Mouse (Mus musculus): Measurements from ENCODE around the gene Sertad4. TPM values are rescaled to one million over a fixed set of nuclear protein-coding genes. Genes with fewer than 3 reads are reported as not detected.

Sertad4 gene
- polyA plus RNA-seq, 1 experiment = 0.50 TPM

GRCm38 (mm10) chr1:192860273-192860672, 4.7 kb upstream of the Sertad4 start:
- no peak overlapping the region for H3K27ac ChIP-seq (ENCODE audit: insufficient read depth, low read length)
- TF ChIP-seq CTCF (IDR thresholded peaks at IDR 0.05; ENCODE audit: extremely low read depth, insufficient read depth, insufficient read length, insufficient replicate concordance) (no peak), POLR2A (IDR thresholded peaks at IDR 0.05; ENCODE audit: low read depth, low read length) (no peak)
- DNase-seq (ENCODE audit: low read depth in 1 of 2, low spot score in 2 of 2) = no peak
- H3K36me3 ChIP-seq (ENCODE audit: control insufficient read depth, insufficient read depth, low read length) = no peaks in the 10 kb centered on the region
- 83% methylated on average over 6 of the region's 6 CpGs for WGBS
- no peaks in the 10 kb centered on the region; the same call in 1 of the 2 replicates for H3K4me1 ChIP-seq (ENCODE audit: control insufficient read depth, insufficient read depth, insufficient read length)
- H3K4me3 ChIP-seq (ENCODE audit: extremely low read depth, insufficient read depth, insufficient read length) = no peak overlapping the region
- peaks cover 4% of the 10 kb centered on the region; the same call in 1 of the 2 replicates for H3K27me3 ChIP-seq (ENCODE audit: control insufficient read depth, insufficient read depth, low read length)

- Histone ChIP-seq H3K36me3 (ENCODE audit: control insufficient read depth, insufficient read depth, low read length) (no peaks in the 10 kb centered on the region), H3K27me3 (ENCODE audit: control insufficient read depth, insufficient read depth, low read length) (peaks cover 13% of the 10 kb centered on the region), H3K4me3 (ENCODE audit: extremely low read depth, insufficient read depth, insufficient read length) (no peak overlapping the region), H3K27ac (ENCODE audit: insufficient read depth, low read length) (no peak overlapping the region), H3K4me1 (ENCODE audit: control insufficient read depth, insufficient read depth, insufficient read length) (peaks cover 9% of the 10 kb centered on the region)
- TF ChIP-seq POLR2A (IDR thresholded peaks at IDR 0.05; ENCODE audit: low read depth, low read length) (no peak), CTCF (IDR thresholded peaks at IDR 0.05; ENCODE audit: extremely low read depth, insufficient read depth, insufficient read length, insufficient replicate concordance) (no peak)
- no peak for DNase-seq (ENCODE audit: low read depth in 1 of 2, low spot score in 2 of 2)
- 90% methylated on average over 5 of the region's 5 CpGs for WGBS
Observed at GRCm38 (mm10) chr1:192857582-192857981, 2.0 kb upstream of the Sertad4 start.

- TF ChIP-seq CTCF (IDR thresholded peaks at IDR 0.05; ENCODE audit: extremely low read depth, insufficient read depth, insufficient read length, insufficient replicate concordance) = no peak
- TF ChIP-seq POLR2A (IDR thresholded peaks at IDR 0.05; ENCODE audit: low read depth, low read length) = no peak
- Histone ChIP-seq H3K4me3 (ENCODE audit: extremely low read depth, insufficient read depth, insufficient read length) (no peak overlapping the region), H3K36me3 (ENCODE audit: control insufficient read depth, insufficient read depth, low read length) (no peaks in the 10 kb centered on the region), H3K27me3 (ENCODE audit: control insufficient read depth, insufficient read depth, low read length) (peaks cover 13% of the 10 kb centered on the region), H3K27ac (ENCODE audit: insufficient read depth, low read length) (no peak overlapping the region), H3K4me1 (ENCODE audit: control insufficient read depth, insufficient read depth, insufficient read length) (peaks cover 9% of the 10 kb centered on the region)
- DNase-seq (ENCODE audit: low read depth in 1 of 2, low spot score in 2 of 2) = no peak
- WGBS = 79% methylated on average over 6 of the region's 6 CpGs
Observed at GRCm38 (mm10) chr1:192856931-192857330, 1.4 kb upstream of the Sertad4 start.

- Histone ChIP-seq H3K4me1 (ENCODE audit: control insufficient read depth, insufficient read depth, insufficient read length) (peaks cover 9% of the 10 kb centered on the region), H3K27me3 (ENCODE audit: control insufficient read depth, insufficient read depth, low read length) (peaks cover 13% of the 10 kb centered on the region), H3K27ac (ENCODE audit: insufficient read depth, low read length) (no peak overlapping the region), H3K36me3 (ENCODE audit: control insufficient read depth, insufficient read depth, low read length) (no peaks in the 10 kb centered on the region), H3K4me3 (ENCODE audit: extremely low read depth, insufficient read depth, insufficient read length) (no peak overlapping the region)
- DNase-seq (ENCODE audit: low read depth in 1 of 2, low spot score in 2 of 2) = peak; percentile 24 to 25
- WGBS = 30% methylated on average over 10 of the region's 10 CpGs
- no peak for TF ChIP-seq POLR2A (IDR thresholded peaks at IDR 0.05; ENCODE audit: low read depth, low read length)
- TF ChIP-seq CTCF (IDR thresholded peaks at IDR 0.05; ENCODE audit: extremely low read depth, insufficient read depth, insufficient read length, insufficient replicate concordance) = no peak
Observed at GRCm38 (mm10) chr1:192856411-192856810, 855 bp upstream of the Sertad4 start.

GRCm38 (mm10) chr1:192854819-192855271, 711 bp downstream of the Sertad4 start:
- H3K27ac ChIP-seq (ENCODE audit: insufficient read depth, low read length) = no peak overlapping the region
- H3K4me3 ChIP-seq (ENCODE audit: extremely low read depth, insufficient read depth, insufficient read length) = peak overlapping the region; percentile 53; the same call in 1 of the 2 replicates
- peaks cover 9% of the 10 kb centered on the region for H3K4me1 ChIP-seq (ENCODE audit: control insufficient read depth, insufficient read depth, insufficient read length)
- no peak for DNase-seq (ENCODE audit: low read depth in 1 of 2, low spot score in 2 of 2)
- peaks cover 13% of the 10 kb centered on the region for H3K27me3 ChIP-seq (ENCODE audit: control insufficient read depth, insufficient read depth, low read length)
- 1% methylated on average over 40 of the region's 45 CpGs for WGBS
- TF ChIP-seq POLR2A (IDR thresholded peaks at IDR 0.05; ENCODE audit: low read depth, low read length) = no peak
- no peak for TF ChIP-seq CTCF (IDR thresholded peaks at IDR 0.05; ENCODE audit: extremely low read depth, insufficient read depth, insufficient read length, insufficient replicate concordance)
- no peaks in the 10 kb centered on the region for H3K36me3 ChIP-seq (ENCODE audit: control insufficient read depth, insufficient read depth, low read length)

GRCm38 (mm10) chr1:192853988-192854818, 1.4 kb downstream of the Sertad4 start:
- peaks cover 9% of the 10 kb centered on the region for H3K4me1 ChIP-seq (ENCODE audit: control insufficient read depth, insufficient read depth, insufficient read length)
- H3K36me3 ChIP-seq (ENCODE audit: control insufficient read depth, insufficient read depth, low read length) = no peaks in the 10 kb centered on the region
- no peak for TF ChIP-seq POLR2A (IDR thresholded peaks at IDR 0.05; ENCODE audit: low read depth, low read length)
- TF ChIP-seq CTCF (IDR thresholded peaks at IDR 0.05; ENCODE audit: extremely low read depth, insufficient read depth, insufficient read length, insufficient replicate concordance) = no peak
- peak overlapping the region; percentile 53; the same call in 1 of the 2 replicates for H3K4me3 ChIP-seq (ENCODE audit: extremely low read depth, insufficient read depth, insufficient read length)
- WGBS = 9% methylated on average over 19 of the region's 19 CpGs
- DNase-seq (ENCODE audit: low read depth in 1 of 2, low spot score in 2 of 2) = no peak
- H3K27me3 ChIP-seq (ENCODE audit: control insufficient read depth, insufficient read depth, low read length) = peaks cover 13% of the 10 kb centered on the region
- H3K27ac ChIP-seq (ENCODE audit: insufficient read depth, low read length) = no peak overlapping the region

GRCm38 (mm10) chr1:192853429-192853828, 2.1 kb downstream of the Sertad4 start:
- Histone ChIP-seq H3K4me3 (ENCODE audit: extremely low read depth, insufficient read depth, insufficient read length) (no peak overlapping the region), H3K27ac (ENCODE audit: insufficient read depth, low read length) (no peak overlapping the region), H3K4me1 (ENCODE audit: control insufficient read depth, insufficient read depth, insufficient read length) (peaks cover 9% of the 10 kb centered on the region), H3K36me3 (ENCODE audit: control insufficient read depth, insufficient read depth, low read length) (no peaks in the 10 kb centered on the region), H3K27me3 (ENCODE audit: control insufficient read depth, insufficient read depth, low read length) (peaks cover 13% of the 10 kb centered on the region)
- WGBS = 62% methylated on average over 2 of the region's 2 CpGs
- TF ChIP-seq POLR2A (IDR thresholded peaks at IDR 0.05; ENCODE audit: low read depth, low read length) (no peak), CTCF (IDR thresholded peaks at IDR 0.05; ENCODE audit: extremely low read depth, insufficient read depth, insufficient read length, insufficient replicate concordance) (no peak)
- DNase-seq (ENCODE audit: low read depth in 1 of 2, low spot score in 2 of 2) = no peak
